Mouse (Mus musculus): Measurements from ENCODE around the gene Clhc1.

DNA sequence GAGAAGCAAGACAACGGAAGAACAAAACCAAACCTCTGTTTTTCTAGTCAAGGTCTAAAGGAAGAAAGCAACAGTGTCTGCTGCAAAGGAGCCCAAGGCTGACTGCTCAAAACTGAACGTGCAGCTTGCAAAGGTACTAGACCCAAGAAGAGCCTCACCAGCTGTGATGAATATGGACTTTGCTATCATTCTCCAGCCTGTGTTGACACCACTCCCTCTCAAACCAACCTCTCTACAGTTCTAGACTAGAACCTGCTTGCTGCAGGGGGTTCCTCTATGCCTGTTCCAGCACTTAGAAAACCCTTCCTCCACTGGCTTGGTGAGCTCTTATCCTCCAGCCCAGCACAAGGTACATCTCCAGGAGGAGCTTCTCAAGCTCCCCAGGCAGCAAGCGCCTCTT lies 75.6 kb downstream of the Clhc1 start:
- no peak for TF ChIP-seq POLR2A (IDR thresholded peaks at IDR 0.05; ENCODE audit: borderline replicate concordance, low read depth, low read length)
- no peak for TF ChIP-seq CTCF (IDR thresholded peaks at IDR 0.05; ENCODE audit: low read depth, low read length)

All from bone marrow macrophage, adult 2 months (primary cell).